Mouse (Mus musculus): ENCODE data around the gene Scamp1.

DNA sequence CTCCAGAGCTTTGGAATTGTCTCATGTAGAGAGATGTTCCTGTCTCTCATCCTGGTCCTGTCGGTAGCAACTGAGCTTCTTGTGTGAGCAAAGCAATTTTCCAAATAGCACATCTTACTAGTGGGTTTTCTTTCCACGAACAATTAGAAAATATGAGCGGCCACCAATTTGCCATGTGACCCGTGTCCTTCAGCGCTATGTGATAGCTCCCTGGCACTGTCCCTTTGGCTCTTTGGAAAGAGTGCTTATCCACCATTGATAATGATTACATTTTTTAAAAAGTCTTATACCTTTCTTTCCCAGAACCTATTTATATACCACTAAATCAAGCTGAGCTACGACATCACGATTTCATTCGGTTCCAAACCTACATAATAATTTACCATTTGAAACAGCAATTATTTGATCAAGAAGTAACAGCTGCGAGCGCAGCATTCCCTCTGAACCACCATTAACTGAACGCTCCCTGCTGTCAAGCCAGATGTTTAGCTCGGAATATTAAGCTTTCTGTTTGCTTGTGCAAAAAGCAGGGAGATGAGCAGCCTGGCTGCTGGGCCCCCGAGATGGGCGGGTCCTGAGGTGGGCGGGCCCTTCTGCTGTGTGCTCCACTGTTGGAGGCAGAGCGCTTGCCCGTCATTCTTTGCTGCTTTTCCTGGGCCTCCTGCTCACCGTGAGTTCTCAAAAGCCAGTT lies 20.8 kb upstream of the Scamp1 start:
- TF ChIP-seq CTCF (IDR thresholded peaks at IDR 0.05; ENCODE audit: control insufficient read depth, insufficient read depth, insufficient replicate concordance, low read depth, low read length) (no peak), POLR2A (IDR thresholded peaks at IDR 0.05; ENCODE audit: control insufficient read depth, low read depth, low read length) (no peak)
